Mouse (Mus musculus) neural tube, embryonic 11.5 days (tissue): Measurements from ENCODE around the gene Gm14412. TPM values are rescaled to one million over a fixed set of nuclear protein-coding genes. Genes with fewer than 3 reads are reported as not detected.
"Not testable (repeated sequence)": the region's sequence is repeated elsewhere in the genome, so short reads cannot be mapped to it uniquely, and the experiment has no call there.

Experiments
- ATAC-seq: fragments of 200-750 bp; cut with Nextera tagmentation; 2 replicates; pipeline ENCODE4 v1.8.0; 2017; ENCODE audit warnings: moderate number of reproducible peaks, mild to moderate bottlenecking, moderate TSS enrichment, moderate library complexity; ENCODE audit not compliant: insufficient read depth, low FRiP score, low TSS enrichment
- DNase-seq: peaks from one replicate; pipeline ENCODE4 v3.0.0-alpha.2; 2015; ENCODE audit warnings: low spot score
- H3K27ac ChIP-seq: fragments of 300-500 bp; sonication (generic); 2 replicates; pipeline ENCODE4 v1.5.1; 2014; ENCODE audit warnings: low read depth, mild to moderate bottlenecking, low read length
- H3K27me3 ChIP-seq: fragments of 300-500 bp; sonication (generic); 2 replicates; pipeline ENCODE4 v1.6.1; 2014; ENCODE audit warnings: mild to moderate bottlenecking, low read length, mixed read lengths; ENCODE audit not compliant: control insufficient read depth, insufficient read depth
- H3K36me3 ChIP-seq: fragments of 300-500 bp; sonication (generic); 2 replicates; pipeline ENCODE4 v1.6.1; 2014; ENCODE audit warnings: mild to moderate bottlenecking, low read length, moderate library complexity, mixed read lengths; ENCODE audit not compliant: control insufficient read depth, insufficient read depth
- H3K4me1 ChIP-seq: fragments of 300-500 bp; sonication (generic); 2 replicates; pipeline ENCODE4 v1.6.1; 2014; ENCODE audit warnings: low read length, mixed read lengths; ENCODE audit not compliant: control insufficient read depth, insufficient read depth
- H3K4me2 ChIP-seq: fragments of 300-500 bp; sonication (generic); 2 replicates; pipeline ENCODE4 v1.6.1; 2014; ENCODE audit warnings: low read depth, mild to moderate bottlenecking, moderate library complexity
- H3K4me3 ChIP-seq: fragments of 300-500 bp; sonication (generic); 2 replicates; pipeline ENCODE4 v1.5.1; 2014; ENCODE audit warnings: low read depth, low read length
- H3K9ac ChIP-seq: fragments of 300-500 bp; sonication (generic); 2 replicates; pipeline ENCODE4 v1.6.1; 2014; ENCODE audit warnings: mild to moderate bottlenecking, low read length
- H3K9me3 ChIP-seq: fragments of 300-500 bp; sonication (generic); 2 replicates; pipeline ENCODE4 v1.6.1; 2016; ENCODE audit warnings: low read length; ENCODE audit not compliant: control insufficient read depth
- WGBS: fragments of 180-500 bp; shearing (Covaris S2); extraction: QIAGEN DNeasy Blood & Tissue Kit; methylation state at CpG from one replicate; pipeline ENCODE4 v1.1.7; 2014; 5-methylcytosine and 5-hydroxymethylcytosine counted together
- polyA plus RNA-seq: library from polyadenylated mRNA; unstranded; fragments of >200 nt; fragmentation: Nextera tagmentation; extraction: Ambion mirVana; gene quantifications from 2 replicates; pipeline ENCODE4 v1.2.1, GENCODE M21; 2014

Gene Gm14412
- polyA plus RNA-seq, 1 experiment from 2014 or later, result 0.24 TPM

DNA sequence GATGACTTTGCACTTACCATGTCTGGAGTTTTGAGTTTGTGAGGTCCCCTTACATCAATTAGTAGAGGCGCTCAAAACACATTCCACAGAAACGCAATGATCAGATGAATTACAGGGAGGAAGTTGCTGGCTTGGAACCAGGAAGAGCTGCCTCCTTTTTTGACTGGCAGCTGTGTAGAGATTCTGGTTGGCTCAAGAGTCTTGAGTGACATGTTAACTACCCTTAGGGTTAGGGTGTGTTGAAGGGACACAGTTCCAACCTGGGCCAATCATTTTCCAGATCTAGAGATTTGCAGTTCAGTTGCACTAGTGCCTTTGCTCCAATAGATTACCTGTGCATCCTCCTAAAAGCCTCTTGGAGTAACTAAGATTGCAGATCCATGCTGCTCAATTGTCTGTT lies 51.9 kb downstream of the Gm14412 start:
- not testable (repeated sequence) for DNase-seq, H3K9me3 ChIP-seq, H3K27me3 ChIP-seq, H3K4me1 ChIP-seq, H3K27ac ChIP-seq, H3K9ac ChIP-seq, H3K36me3 ChIP-seq, ATAC-seq, H3K4me3 ChIP-seq, H3K4me2 ChIP-seq
- WGBS, result 94% methylated on average over 2 of the region's 2 CpGs

DNA sequence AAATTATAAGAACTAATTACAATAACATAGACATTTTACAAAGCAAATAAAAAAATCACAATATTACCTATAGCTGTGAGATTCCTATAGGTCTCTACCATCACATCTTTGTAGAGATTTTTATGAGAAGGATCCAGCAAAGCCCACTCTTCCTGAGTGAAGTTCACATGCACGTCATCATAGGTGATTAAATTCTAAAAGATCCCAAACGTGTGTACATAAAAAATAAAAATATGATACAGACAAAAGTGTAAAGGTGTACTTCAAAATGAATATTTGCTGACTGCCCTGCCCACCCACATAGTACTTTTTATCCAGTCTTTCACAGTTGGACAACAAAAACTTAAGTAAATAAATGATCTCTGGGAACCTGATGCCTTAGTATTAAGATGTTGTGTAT lies 57.2 kb downstream of the Gm14412 start, which contains the start of gene Gm14409:
Gene Gm14409 (minus strand): TSS at position 101 of the 400 bp plus-strand sequence.
- not testable (repeated sequence) for H3K27ac ChIP-seq, H3K4me3 ChIP-seq, H3K36me3 ChIP-seq, H3K4me1 ChIP-seq, H3K9me3 ChIP-seq, DNase-seq, H3K4me2 ChIP-seq, H3K9ac ChIP-seq, H3K27me3 ChIP-seq, ATAC-seq
- WGBS, result no CpG with 5 or more reads among the region's 2 CpGs

Other genes starting within 250 kb of the Gm14412 start
- not detected in 2 replicates for gene Gm14401, start 250.0 kb downstream of the Gm14412 start, polyA plus RNA-seq
- 22.8 and 28.3 TPM in 2 replicates for gene Gm14410, start 117.9 kb downstream of the Gm14412 start, polyA plus RNA-seq
- gene Gm14409, start 57.3 kb downstream of the Gm14412 start, polyA plus RNA-seq, result not detected in 2 replicates
- 3.9 and 4.7 TPM in 2 replicates for gene Gm14418, start 74.0 kb upstream of the Gm14412 start, polyA plus RNA-seq
- 8.3 and 10.0 TPM in 2 replicates for gene Zfp970, start 140.4 kb upstream of the Gm14412 start, polyA plus RNA-seq
- gene Gm14403, start 173.9 kb upstream of the Gm14412 start, polyA plus RNA-seq, result 3.5 and 4.2 TPM in 2 replicates